Mouse (Mus musculus) ES-E14 (cell line): ENCODE measurements around the gene Rcan2. TPM values are rescaled to one million over a fixed set of nuclear protein-coding genes. Genes with fewer than 3 reads are reported as not detected.

Experiments used
- DNase-seq: peaks from one replicate; pipeline ENCODE4 v3.0.0-alpha.2; 2013; ENCODE audit warnings: low read depth, low spot score
- H3K27ac ChIP-seq: 2 replicates; pipeline ENCODE4 v1.5.1; 2012; ENCODE audit warnings: low read depth, mild to moderate bottlenecking, low read length, moderate library complexity, mixed read lengths; ENCODE audit not compliant: poor library complexity, insufficient read depth, severe bottlenecking
- H3K36me3 ChIP-seq: 2 replicates; pipeline ENCODE4 v1.6.1; 2012; ENCODE audit warnings: mild to moderate bottlenecking, low read length, moderate library complexity, mixed read lengths; ENCODE audit not compliant: control insufficient read depth, poor library complexity, insufficient read depth, severe bottlenecking
- H3K4me1 ChIP-seq, 2 experiments: fragments of 150-350 bp in 1 of 2; sonication (generic) in 1 of 2; 2 replicates each; pipeline ENCODE4 v1.6.1; 2012; ENCODE audit warnings: low read length in 2 of 2, mild to moderate bottlenecking in 1 of 2, mixed read lengths in 1 of 2; ENCODE audit not compliant: control insufficient read depth in 2 of 2, insufficient read depth in 2 of 2, poor library complexity in 1 of 2
- H3K4me3 ChIP-seq, 2 experiments: fragments of 150-350 bp in 1 of 2; sonication (generic) in 1 of 2; 2 replicates each; pipeline ENCODE4 v1.5.1; 2012; ENCODE audit warnings: low read length in 2 of 2, low read depth in 1 of 2, mild to moderate bottlenecking in 1 of 2, mixed read lengths in 1 of 2; ENCODE audit not compliant: insufficient read depth in 1 of 2, poor library complexity in 1 of 2, severe bottlenecking in 1 of 2
- H3K9ac ChIP-seq: 2 replicates; pipeline ENCODE4 v1.6.1; 2012; ENCODE audit warnings: low read depth, mild to moderate bottlenecking, low read length, mixed read lengths; ENCODE audit not compliant: poor library complexity, insufficient read depth, severe bottlenecking
- H3K9me3 ChIP-seq: fragments of 150-350 bp; sonication (generic); 2 replicates; pipeline ENCODE4 v1.6.1; 2012; ENCODE audit warnings: low read depth, mild to moderate bottlenecking, low read length; ENCODE audit not compliant: control insufficient read depth, insufficient read depth
- CHD2 ChIP-seq: IDR thresholded peaks from 2 replicates; pipeline ENCODE4 v1.6.1; 2014; ENCODE audit warnings: mild to moderate bottlenecking, low read depth, low read length, inconsistent platforms
- HCFC1 ChIP-seq: IDR thresholded peaks from 2 replicates; pipeline ENCODE4 v1.6.1; 2012; ENCODE audit warnings: low read length, inconsistent platforms, borderline replicate concordance; ENCODE audit not compliant: insufficient read depth
- MAFK ChIP-seq: IDR thresholded peaks from 2 replicates; pipeline ENCODE4 v1.6.1; 2014; ENCODE audit warnings: mild to moderate bottlenecking, low read depth, low read length, inconsistent platforms; ENCODE audit not compliant: insufficient read depth
- ZC3H11A ChIP-seq: IDR thresholded peaks from 2 replicates; pipeline ENCODE4 v1.6.1; 2012; ENCODE audit warnings: low read depth, mild to moderate bottlenecking, inconsistent platforms, low read length, borderline replicate concordance
- ZNF384 ChIP-seq: IDR thresholded peaks from 2 replicates; pipeline ENCODE4 v1.6.1; 2012; ENCODE audit warnings: low read depth, low read length, inconsistent platforms
- in situ Hi-C, 2 experiments: fragments of 600-800 bp; cut with MboI; formaldehyde crosslinking; loops; one replicate each; pipeline ENCODE4 v1.15.1; 2025; ENCODE audit warnings: low sequenced_read_pairs in 2 of 2, inconsistent platforms in 1 of 2; ENCODE audit not compliant: unreplicated experiment in 2 of 2
- total RNA-seq: library from RNA; depleted of rRNA; stranded (reverse); fragments of 300-350 nt; gene quantifications from 2 replicates; pipeline ENCODE4 v1.2.3, GENCODE M21; 2012

Gene Rcan2
- total RNA-seq, 1 experiment = 0.40 TPM

DNA sequence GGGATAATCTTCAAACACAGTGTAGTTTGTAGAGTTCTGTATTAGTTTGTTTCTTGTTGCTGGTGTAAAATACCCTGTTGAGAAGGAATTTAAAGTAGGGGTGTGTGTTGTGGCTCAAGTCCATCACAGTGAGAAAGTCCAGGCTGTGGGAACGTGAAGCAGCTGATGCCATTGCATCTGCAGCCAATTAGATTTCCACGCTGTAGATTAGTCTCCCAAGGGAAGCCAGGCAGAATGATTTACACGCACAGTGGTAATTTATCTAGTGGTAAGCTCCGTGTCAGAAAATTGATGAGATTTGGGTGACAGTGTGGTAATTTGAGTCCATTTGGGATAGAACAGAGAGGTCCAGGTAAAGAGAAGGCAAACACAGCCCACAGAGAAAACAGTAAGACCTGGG is 192.9 kb downstream of the Rcan2 start:
- no peak for TF ChIP-seq CHD2
- TF ChIP-seq ZC3H11A = no peak
- no peak for TF ChIP-seq HCFC1
- no peak for TF ChIP-seq MAFK
- TF ChIP-seq ZNF384 = no peak

DNA sequence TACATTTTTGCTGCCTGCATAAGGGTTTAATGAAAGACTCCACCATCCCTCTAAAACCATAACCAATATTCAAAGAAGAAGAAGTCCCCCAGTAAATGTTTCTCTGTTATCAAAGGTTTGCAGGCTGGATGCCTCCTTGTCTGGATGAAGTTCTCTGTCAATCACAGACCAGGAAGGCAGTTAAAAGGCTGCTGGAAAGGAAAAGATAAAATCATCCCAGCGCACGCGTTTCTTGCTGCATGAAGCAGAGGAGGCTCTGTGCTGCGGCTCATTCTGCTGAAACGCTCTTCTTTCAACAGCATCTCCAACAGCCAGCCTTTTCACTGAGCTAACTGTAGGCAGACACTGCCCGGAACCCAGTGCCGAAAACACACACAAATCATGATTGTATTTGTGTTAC is 196.4 kb downstream of the Rcan2 start:
- Histone ChIP-seq H3K27ac (no peak overlapping the region), H3K9me3 (no peaks in the 10 kb centered on the region), H3K36me3 (no peaks in the 10 kb centered on the region), H3K9ac (no peak overlapping the region), H3K4me1 (no peaks in the 10 kb centered on the region), H3K4me3 (no peak overlapping the region)
- DNase-seq = no peak
- TF ChIP-seq CHD2 = no peak
- TF ChIP-seq MAFK = no peak
- no peak for TF ChIP-seq HCFC1
- no peak for TF ChIP-seq ZC3H11A
- TF ChIP-seq ZNF384 = no peak
- in situ Hi-C loops = no loop called here

More for the DNA sequence above, 192.9 kb downstream of the Rcan2 start:
- Histone ChIP-seq H3K9me3 (no peaks in the 10 kb centered on the region), H3K36me3 (no peaks in the 10 kb centered on the region), H3K27ac (no peak overlapping the region), H3K4me3 (no peak overlapping the region), H3K9ac (no peak overlapping the region), H3K4me1 (no peaks in the 10 kb centered on the region)
- in situ Hi-C loops = no loop called here
- no peak for DNase-seq

DNA sequence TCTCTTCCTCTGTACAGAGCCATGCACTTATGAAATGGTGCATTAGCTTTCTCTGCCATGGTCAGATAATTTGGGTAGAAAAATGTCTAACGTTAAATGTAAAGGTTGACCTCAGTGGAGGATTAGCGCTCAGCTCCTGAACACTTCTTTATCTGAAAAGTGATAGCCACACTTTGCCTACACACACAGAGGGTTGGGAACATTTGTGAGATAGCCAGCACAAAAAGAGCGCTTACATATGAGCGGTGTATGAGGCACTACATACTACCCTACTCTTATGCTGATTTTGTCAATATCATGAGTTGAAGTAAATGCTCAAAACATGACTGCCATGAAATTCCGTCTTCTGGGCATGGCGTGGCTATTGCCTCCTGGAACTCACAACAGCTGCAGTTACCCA is 196.9 kb downstream of the Rcan2 start:
- Histone ChIP-seq H3K9ac (no peak overlapping the region), H3K9me3 (no peaks in the 10 kb centered on the region), H3K4me3 (no peak overlapping the region), H3K4me1 (no peaks in the 10 kb centered on the region), H3K36me3 (no peaks in the 10 kb centered on the region), H3K27ac (no peak overlapping the region)
- no peak for DNase-seq
- in situ Hi-C loops = no loop called here
- TF ChIP-seq ZC3H11A (no peak), ZNF384 (no peak), CHD2 (no peak), MAFK (no peak), HCFC1 (no peak)

DNA sequence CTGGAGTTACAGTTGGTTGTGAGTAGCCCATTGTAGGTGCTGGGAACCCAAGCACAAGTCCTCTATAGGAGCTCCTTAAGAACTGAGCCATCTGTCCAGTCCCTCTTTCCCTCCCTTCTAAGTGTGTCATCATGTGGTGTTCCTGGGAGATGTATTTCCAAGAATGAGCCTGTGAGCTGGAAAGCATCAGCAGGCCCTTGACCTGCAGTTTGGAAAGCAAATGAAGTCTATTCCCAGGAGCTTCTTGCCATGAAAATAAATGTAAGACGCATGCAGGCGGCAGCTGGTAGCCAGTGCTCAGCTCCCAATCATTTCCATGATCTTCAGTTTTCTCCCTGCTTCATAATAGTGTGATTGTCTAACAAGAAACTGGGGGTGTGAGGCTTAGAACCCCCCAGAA is 203.2 kb downstream of the Rcan2 start:
- no peak for DNase-seq
- in situ Hi-C loops = no loop called here

DNA sequence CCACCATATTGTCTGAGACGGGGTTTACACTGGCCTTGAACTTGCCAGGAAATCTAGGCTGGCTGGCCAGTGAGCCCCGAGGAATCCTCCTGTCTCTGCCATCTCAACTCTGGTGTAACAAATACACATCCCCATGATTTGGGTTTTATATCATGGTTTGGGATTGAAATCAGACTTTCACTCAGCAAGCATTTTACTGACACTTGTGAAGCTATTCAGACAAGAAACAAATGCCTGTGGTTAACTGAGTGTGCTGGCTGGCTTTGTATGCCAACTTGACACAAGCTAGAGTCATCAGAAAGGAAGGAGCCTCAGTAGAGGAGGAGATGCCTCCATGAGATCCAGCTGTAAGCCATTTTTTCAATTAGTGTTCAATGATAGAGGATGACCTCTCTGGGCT is 206.3 kb downstream of the Rcan2 start:
- Histone ChIP-seq H3K36me3 (no peaks in the 10 kb centered on the region), H3K27ac (no peak overlapping the region), H3K4me1 (no peaks in the 10 kb centered on the region), H3K9me3 (no peaks in the 10 kb centered on the region), H3K9ac (no peak overlapping the region), H3K4me3 (no peak overlapping the region)
- DNase-seq = no peak
- in situ Hi-C loops = no loop called here
- TF ChIP-seq MAFK = no peak
- no peak for TF ChIP-seq CHD2
- TF ChIP-seq ZNF384 = no peak
- no peak for TF ChIP-seq HCFC1
- TF ChIP-seq ZC3H11A = no peak

More for the DNA sequence above, 203.2 kb downstream of the Rcan2 start:
- no peaks in the 10 kb centered on the region for H3K4me1 ChIP-seq
- no peak overlapping the region for H3K27ac ChIP-seq
- H3K36me3 ChIP-seq = no peaks in the 10 kb centered on the region
- H3K9ac ChIP-seq = no peak overlapping the region
- no peak for TF ChIP-seq MAFK
- no peak for TF ChIP-seq ZC3H11A
- TF ChIP-seq CHD2 = no peak
- no peak for TF ChIP-seq ZNF384
- TF ChIP-seq HCFC1 = no peak
- H3K9me3 ChIP-seq = no peaks in the 10 kb centered on the region
- H3K4me3 ChIP-seq = no peak overlapping the region
